Mouse (Mus musculus): ENCODE data around the gene Zscan22.
"Not testable (repeated sequence)": the region's sequence is repeated elsewhere in the genome, so short reads cannot be mapped to it uniquely, and the experiment has no call there.

Zscan22 gene

DNA sequence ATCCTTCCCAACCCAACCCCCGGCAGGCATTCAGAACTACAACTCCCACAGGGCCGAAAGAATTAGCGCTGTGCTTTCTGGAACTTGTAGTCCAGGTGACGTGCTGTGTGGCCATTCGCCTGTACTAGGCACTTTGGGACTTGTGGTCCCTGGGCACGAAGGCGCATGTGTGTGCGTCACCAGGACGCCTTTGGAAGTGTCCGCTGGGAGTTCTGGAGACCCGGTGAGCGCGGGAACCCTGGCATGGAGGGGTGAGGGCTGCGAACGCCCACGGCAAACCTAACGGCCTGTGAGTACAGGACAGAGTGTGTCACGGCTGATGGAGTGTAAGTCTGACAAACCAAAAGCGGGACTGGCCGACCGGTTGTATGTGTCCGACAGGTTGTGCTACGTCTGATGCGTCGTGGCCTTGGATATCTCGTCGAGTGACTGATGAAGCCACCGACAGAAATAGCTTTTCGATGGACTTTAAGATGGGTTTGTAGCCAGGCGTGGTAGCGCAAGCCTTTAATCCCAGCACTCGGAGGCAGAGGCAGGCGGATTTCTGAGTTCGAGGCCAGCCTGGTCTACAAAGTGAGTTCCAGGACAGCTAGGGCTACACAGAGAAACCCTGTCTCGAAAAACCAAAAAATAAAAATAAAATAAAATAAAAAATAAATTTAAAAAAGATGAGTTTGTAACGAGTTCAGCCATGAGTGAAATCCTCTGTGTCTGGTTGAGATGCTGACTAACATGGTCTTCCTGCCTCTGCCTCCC, at the start of gene Zscan22:
TSS of gene Zscan22 (plus strand) at position 161 of the 756 bp plus-strand sequence.
- DNase-seq (ENCODE audit: low spot score in 2 of 2) = peak; percentile 85 to 91

DNA sequence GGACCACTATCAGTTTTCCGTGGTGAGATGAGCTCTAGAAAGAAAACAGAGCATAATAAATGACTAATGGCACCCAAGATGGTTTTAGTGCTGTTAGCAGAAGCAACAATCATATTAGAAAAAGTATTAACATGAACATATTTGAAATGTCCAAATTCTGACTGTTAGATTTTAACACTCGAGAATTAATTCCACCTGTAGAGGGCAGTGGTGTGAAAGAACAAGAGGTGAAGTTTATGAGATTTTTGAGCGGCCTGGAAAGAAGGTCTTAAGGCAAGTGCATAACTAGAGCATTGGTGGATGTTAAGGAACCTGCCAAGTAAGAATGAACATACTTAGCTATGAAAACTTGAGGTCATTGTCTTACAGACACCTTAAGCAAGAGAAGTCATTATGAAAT, 23.3 kb upstream of the Zscan22 start:
- no peak for DNase-seq (ENCODE audit: low spot score in 2 of 2)

GRCm38 (mm10) chr7:12880036-12880435, 17.6 kb upstream of the Zscan22 start:
- DNase-seq (ENCODE audit: low spot score in 2 of 2) = no peak

- DNase-seq (ENCODE audit: low spot score in 2 of 2) = not testable (repeated sequence)
These were observed 17.1 kb upstream of the Zscan22 start for GRCm38 (mm10) chr7:12880497-12880896.

GRCm38 (mm10) chr7:12880911-12881660, 16.5 kb upstream of the Zscan22 start, which contains the start of gene Zfp128:
Zfp128 (plus strand) TSS chr7:12881177.
- DNase-seq (ENCODE audit: low spot score in 2 of 2) = peak; percentile 90 to 92

GRCm38 (mm10) chr7:12886563-12887266, 10.9 kb upstream of the Zscan22 start:
- no peak for DNase-seq (ENCODE audit: low spot score in 2 of 2)

- no peak for DNase-seq (ENCODE audit: low spot score in 2 of 2)
These were observed 10.0 kb upstream of the Zscan22 start for GRCm38 (mm10) chr7:12887585-12887984.

- DNase-seq (ENCODE audit: low spot score in 2 of 2) = no peak
These were observed 6.7 kb upstream of the Zscan22 start for GRCm38 (mm10) chr7:12890928-12891327.

DNA sequence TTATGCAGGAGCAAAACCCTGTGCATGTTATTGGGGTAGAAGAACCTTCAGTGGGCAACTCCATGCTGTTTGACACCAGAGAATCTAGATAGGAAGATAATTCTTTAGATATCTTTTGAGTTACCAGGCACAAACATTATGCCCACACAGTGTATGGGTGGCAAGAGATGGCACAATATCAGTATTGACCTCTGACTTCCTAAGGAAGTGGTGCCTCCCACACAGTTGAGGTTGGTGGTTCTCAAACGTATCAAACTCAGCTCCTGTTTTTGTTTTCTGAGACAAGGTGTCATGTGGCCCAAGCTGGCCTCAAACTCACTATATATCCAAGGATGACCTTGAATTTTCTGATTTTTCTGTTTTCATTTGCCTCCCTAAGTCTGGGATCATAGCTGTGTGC, 6.3 kb upstream of the Zscan22 start:
- DNase-seq (ENCODE audit: low spot score in 2 of 2) = no peak

DNA sequence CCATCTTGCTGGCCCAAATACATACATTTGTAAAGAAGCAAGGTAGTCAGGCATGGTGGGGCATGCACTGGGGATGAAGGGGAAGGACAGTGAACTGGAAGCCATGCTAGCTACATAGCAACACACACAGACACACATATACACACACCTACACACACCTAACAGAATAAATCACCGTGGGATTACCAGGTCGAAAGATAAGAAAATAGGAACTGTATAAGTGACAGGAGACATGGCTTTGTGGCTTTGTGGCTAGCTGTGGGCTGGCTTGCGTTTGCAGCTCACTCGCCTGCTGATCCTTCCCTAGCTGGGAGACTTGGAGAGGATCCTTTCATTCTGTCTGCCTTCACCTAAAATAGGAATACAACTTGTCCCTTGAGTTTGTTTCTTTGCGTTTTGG, 3.9 kb downstream of the Zscan22 start:
- DNase-seq (ENCODE audit: low spot score in 2 of 2) = no peak

DNA sequence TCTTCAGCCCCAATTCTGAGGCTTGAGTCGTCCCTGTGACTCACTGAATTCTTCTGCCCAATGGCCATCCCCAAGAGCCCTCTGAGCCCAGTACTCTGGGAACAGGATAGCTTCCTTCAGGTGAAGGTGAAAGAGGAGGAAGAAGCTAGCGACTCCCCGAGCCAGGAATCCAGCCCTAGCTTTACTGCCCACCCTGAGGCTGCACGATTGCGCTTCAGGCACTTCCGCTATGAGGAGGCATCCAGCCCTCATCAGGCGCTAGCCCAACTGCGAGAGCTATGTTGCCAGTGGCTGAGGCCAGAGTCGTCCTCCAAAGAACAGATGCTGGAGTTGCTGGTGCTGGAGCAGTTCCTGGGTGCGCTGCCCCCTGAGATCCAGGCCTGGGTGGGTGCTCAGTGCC, 6.0 kb downstream of the Zscan22 start:
- DNase-seq (ENCODE audit: low spot score in 2 of 2) = no peak

DNA sequence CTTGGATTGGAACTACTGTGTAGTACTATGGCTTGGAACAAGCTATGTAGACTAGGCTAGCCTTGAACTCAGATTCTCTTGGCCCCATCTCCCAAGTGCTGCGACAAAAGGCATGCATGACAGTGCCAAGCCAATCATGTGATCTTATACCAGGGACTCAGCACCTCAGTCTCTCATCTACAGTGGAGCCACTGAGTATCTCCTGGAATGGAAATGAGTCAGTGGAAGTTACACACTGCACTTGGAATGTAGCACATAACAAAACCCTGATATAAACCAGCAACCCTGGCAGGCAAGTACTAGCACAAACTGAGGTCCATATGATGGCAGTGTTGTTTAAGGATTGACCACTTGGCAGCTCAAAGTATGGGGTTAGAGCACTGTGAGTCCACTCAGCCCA, 7.5 kb downstream of the Zscan22 start:
- no peak for DNase-seq (ENCODE audit: low spot score in 2 of 2)

DNA sequence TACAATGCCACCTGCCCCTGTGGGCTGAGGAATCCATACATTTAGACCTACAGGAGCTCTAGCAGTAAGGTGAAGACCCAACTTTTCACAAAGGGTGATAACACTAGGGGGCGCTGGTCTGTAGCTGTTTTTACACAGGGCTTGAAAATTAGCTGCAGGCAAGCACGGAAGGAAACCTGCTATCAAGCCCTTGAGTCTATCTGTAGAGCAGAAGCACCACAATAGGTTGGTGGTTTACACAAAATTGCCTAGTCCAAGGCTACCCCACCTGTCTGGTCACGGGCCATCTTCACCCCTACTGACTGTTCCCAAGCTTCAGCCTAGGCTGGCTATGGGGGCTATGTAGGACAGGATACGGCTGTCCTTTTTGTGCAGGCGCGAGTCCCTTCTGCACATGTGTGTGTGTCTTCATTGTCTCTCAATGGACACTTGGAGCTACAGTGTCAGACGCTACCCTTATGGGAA, 11.9 kb downstream of the Zscan22 start:
- DNase-seq (ENCODE audit: low spot score in 2 of 2) = peak; percentile 61 to 73

DNA sequence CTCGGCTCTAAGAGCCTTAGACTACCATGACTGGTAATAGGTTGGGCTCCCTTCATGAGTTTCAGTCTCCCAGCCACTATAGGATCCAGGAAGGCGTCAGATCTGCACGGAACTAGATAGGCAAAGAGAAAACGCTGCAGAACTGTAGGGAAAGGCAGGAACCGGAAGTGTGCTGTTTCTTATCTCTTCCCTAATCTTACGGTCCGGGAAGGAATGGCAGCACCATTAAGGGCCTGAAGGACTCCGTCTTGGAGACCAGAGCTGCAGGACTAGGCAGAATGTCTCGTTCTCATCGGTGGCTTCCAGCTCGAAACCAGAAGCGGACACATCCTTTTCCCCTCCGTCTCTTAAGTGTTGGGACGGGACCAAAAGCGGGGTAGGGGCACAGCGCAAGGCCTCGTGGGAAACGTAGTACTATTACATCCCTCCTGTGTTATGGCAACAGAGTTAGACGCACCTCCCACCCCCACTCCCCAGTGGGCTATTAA, 12.6 kb downstream of the Zscan22 start:
- peak; percentile 46 to 47 for DNase-seq (ENCODE audit: low spot score in 2 of 2)

DNA sequence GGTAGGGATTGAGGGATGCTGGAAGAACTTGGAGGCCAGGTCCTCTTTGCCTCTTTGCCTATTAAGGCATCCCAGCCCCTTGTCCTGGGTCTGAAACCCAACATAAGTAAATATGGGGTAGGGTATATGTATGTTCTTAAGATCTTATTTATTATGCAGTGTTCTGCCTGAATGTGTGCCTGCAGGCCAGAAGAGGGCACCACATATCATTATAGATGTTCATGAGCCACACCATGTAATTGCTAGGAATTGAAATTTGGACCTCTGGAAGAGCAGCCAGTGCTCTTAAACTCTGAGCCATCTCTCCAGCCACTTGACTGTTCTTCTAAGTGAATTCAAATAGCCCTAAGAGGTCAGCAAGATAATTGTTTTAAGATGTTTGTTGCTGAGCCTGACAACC, 15.9 kb downstream of the Zscan22 start:
- no peak for DNase-seq (ENCODE audit: low spot score in 2 of 2)

DNA sequence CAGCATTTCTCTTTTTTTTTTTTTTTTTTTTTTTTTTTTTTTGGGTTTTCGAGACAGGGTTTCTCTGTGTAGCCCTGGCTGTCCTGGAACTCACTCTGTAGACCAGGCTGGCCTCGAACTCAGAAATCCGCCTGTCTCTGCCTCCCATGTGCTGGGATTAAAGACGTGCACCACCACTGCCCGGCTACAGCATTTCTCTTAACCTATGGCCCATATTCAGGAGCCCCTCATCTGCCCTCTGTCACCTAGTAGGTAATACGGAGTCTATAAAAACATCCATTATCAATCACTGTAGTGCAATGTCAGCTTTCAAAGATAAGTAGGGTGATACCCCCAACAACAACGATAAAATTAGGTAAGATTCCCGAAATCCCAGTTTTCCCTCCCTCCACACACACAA, 22.9 kb downstream of the Zscan22 start:
- DNase-seq (ENCODE audit: low spot score in 2 of 2) = not testable (repeated sequence)

DNA sequence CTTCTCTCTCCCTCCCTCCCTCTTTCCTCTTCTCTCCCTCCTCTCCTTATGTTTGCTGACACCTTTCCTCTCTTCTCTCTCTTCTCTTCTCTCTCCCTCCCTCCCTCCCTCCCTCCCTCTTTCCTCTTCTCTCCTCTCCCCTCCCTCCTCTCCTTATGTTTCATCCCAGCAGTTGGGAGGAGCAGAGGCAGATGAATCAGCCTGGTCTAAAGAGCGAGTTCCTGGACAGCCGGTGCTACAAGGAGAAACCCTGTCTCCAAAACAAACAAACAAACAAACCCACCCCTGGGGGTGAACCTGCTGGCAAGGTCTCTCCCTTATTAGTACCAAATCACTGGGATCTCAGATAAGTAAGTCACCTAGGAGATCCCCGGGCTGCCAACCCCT, 23.7 kb downstream of the Zscan22 start:
- DNase-seq (ENCODE audit: low spot score in 2 of 2) = no peak

DNA sequence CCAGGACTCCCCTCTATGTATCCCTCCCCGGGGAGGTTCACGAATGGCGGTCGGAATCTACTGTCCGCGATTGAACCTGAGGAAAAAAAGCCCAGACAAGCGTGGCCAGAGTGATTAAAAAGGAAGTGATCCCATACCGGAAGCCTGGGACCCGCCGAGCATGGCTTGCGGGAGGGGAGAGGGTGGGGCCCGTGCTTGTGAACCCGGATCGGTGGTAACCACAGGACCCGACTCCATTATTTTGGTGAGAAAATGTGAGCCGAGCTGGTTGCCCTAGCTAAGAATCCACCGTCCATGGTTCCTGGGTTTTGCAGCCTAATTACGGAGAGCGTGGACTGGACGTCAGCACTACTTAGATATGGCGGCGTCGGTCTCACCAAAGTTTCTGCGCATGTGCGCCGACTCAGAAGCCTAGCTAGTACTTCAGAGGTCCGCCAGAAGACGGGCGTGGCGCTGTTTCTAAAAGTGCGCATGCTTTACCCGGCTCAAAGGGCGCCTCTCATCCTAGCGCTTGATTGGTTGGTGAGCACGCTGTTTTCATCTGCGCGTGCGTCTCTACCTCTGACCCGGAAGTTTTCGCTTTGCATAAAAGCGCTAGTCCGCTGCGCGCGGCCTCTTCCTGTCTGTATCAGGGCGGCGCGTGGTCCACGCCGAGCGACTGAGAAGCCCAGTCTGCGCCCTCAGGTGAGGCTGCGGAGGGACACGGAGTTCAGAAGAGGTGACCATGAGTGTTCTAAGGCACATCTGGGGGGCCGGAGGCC, 24.3 kb downstream of the Zscan22 start, which contains the start of gene Rps5:
TSS of gene Rps5 (plus strand) at position 586 of the 761 bp plus-strand sequence.
- DNase-seq (ENCODE audit: low spot score in 2 of 2) = peak; percentile 98 to 99

DNA sequence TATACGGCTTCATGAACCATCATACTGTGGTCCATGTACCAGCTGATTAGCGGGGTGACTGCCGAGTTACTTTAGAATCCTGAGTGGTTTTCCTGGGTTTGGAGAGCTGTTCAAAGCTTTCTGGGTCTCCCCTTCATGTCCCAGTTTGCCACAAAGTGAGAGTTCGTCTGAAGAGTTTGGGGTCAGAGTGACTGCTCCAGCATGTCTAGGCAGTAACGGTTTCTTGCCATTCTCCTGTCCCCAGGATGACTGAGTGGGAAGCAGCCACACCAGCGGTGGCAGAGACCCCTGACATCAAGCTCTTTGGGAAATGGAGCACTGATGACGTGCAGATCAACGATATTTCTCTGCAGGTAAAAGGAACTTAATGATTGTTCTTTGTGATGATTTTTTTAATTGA, 25.1 kb downstream of the Zscan22 start:
- no peak for DNase-seq (ENCODE audit: low spot score in 2 of 2)

GRCm38 (mm10) chr7:12926316-12926715, 28.7 kb downstream of the Zscan22 start:
- DNase-seq (ENCODE audit: low spot score in 2 of 2) = no peak

DNA sequence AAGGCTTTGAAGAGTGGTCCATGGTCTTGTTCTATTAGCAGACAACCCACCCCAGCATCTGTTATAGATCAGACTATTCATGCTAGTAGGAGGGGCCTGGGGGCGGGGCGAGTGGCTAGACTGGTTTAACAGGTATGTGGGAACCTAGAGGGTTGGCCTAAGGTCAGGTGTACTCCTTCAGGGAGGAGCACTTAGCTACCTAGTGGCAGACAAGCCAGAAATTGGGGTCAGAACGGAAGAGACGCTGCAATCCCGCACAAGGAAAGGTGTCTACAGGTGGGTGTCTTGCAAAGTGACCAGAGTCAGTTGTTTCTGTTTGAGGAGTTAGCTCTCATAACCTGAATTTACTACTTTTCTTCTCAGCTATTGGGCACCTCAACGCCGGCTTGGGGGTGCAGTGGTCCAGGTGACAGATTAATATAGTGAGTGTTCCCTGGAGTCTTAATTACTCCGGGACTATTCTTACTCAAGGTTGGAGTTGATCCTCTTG, 29.6 kb downstream of the Zscan22 start, which contains the start of gene Rnf225:
TSS of gene Rnf225 (plus strand) at position 226 of the 490 bp plus-strand sequence.
- no peak for DNase-seq (ENCODE audit: low spot score in 2 of 2)
